Mouse (Mus musculus): ENCODE data around the gene Vmn2r107.

Vmn2r107 gene

DNA sequence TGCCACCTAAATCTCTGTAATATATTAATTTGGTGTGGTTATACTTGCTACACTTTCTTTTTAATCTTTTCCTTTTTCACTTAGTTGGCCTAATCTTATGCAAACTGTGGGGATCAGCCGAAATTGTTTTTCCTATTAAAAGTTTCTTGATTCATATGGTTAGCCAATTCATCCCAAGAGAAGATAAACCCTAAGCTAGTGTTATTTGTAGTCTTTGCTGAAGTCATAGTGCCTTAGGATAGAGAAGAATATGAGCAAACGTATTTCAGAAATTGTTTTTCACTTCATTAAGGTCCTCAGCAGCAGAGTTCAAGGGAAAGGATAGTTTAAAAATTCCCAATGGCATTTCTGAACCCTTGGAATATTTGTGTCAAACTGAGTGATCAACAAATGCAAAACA, at the start of gene Vmn2r107:
Gene Vmn2r107 (plus strand): TSS at position 301 of the 400 bp plus-strand sequence.
- no peak for DNase-seq (ENCODE audit: low read depth, low spot score)

DNA sequence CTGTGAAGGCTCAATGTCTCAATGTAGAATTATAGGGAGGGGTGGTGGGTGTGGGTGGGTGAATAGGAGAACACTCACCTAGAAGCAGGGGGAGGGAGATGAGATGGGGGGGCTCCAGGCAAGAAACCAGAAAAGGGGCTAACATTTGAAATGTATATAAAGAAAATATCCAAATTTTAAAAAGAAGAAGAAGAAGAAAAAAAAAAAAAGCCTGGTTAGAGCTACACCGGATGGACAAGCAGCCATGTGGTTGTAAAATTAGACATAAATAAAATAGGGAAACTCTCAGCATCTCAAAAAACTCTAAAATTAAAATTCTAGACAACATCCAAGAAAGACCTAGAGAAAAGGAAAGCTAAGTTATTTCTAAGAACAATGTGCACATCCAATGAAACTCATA, 39.3 kb upstream of the Vmn2r107 start:
- DNase-seq (ENCODE audit: low read depth, low spot score), result no peak

DNA sequence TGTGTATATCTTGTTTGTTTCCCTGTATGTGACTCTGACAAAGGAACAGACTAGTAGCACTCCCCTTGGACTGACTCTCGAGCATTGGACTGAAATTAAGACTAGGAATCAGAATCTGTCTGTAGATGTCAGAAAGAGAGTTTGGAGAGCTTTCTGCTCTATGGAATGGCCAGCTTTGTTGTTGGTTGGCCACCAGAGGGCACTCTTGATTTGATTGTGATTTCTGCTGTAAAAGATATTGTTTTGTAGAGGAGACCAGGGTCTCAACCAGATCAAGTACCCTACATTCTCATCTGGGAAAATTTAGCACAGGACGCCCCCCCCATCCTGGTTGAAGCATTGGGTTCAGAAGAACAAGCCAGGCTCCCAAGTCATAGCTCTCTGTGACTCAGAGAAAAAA, 54.1 kb downstream of the Vmn2r107 start:
- peak; percentile 15 for DNase-seq (ENCODE audit: low read depth, low spot score)

DNA sequence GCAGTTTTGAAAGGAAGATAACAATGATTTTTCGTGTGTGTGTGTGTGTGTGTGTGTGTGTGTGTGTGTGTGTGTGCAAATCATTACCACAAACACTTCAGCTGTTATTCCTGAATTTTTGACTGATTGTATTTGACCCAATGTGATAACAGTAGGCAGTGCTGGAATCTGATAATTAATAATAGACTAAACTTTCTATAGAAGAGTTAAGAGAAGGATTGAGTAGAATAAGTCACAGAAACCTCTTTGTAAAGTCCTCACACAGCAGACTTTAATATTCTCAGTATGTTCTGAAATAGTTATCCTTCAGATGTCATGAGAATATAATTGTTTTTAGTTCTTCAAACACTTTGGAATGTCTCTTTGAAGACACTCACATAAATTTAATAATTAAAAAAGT, 68.8 kb downstream of the Vmn2r107 start, which contains the start of gene Vmn1r224:
Gene Vmn1r224 (plus strand): TSS at position 301 of the 400 bp plus-strand sequence.
- DNase-seq (ENCODE audit: low read depth, low spot score), result no peak
